Mouse (Mus musculus) liver, adult 2 months (tissue): ENCODE measurements around the gene Arhgef28. TPM values are rescaled to one million over a fixed set of nuclear protein-coding genes. Genes with fewer than 3 reads are reported as not detected.

Experiments
- DNase-seq: peaks from one replicate; pipeline ENCODE4 v3.0.0-alpha.2; 2011; ENCODE audit warnings: low read depth, low spot score; ENCODE audit errors: extremely low read depth
- H3K27ac ChIP-seq: fragments of 200-500 bp; replicated peaks from 2 replicates; pipeline ENCODE4 v1.5.1; 2012; ENCODE audit warnings: low read depth, mild to moderate bottlenecking, control low read depth, inconsistent platforms, low read length; ENCODE audit not compliant: insufficient read depth
- H3K27me3 ChIP-seq: fragments of 200-500 bp; 2 replicates; pipeline ENCODE4 v1.6.1; 2012; ENCODE audit warnings: mild to moderate bottlenecking, moderate library complexity, low read length, inconsistent platforms; ENCODE audit not compliant: control insufficient read depth, insufficient read depth
- H3K36me3 ChIP-seq: fragments of 200-500 bp; 2 replicates; pipeline ENCODE4 v1.6.1; 2012; ENCODE audit warnings: low read length, inconsistent platforms; ENCODE audit not compliant: control insufficient read depth, insufficient read depth
- H3K4me1 ChIP-seq: fragments of 200-500 bp; 2 replicates; pipeline ENCODE4 v1.6.1; 2011; ENCODE audit warnings: low read length; ENCODE audit not compliant: control insufficient read depth, insufficient read depth
- H3K4me3 ChIP-seq: fragments of 200-500 bp; 2 replicates; pipeline ENCODE4 v1.5.1; 2011; ENCODE audit warnings: low read depth, mild to moderate bottlenecking, control low read depth, low read length, moderate library complexity; ENCODE audit not compliant: insufficient read depth
- H3K79me2 ChIP-seq: fragments of 200-500 bp; 2 replicates; pipeline ENCODE4 v1.6.1; 2012; ENCODE audit warnings: inconsistent platforms, mild to moderate bottlenecking, low read length, moderate library complexity; ENCODE audit not compliant: control insufficient read depth, insufficient read depth
- H3K9ac ChIP-seq: fragments of 200-500 bp; 2 replicates; pipeline ENCODE4 v1.6.1; 2012; ENCODE audit warnings: low read depth, mild to moderate bottlenecking, control low read depth, inconsistent platforms, low read length
- CTCF ChIP-seq: fragments of 200-500 bp; IDR thresholded peaks from 2 replicates; pipeline ENCODE4 v1.5.1; 2011; ENCODE audit warnings: low read depth, low read length, control low read depth
- POLR2A ChIP-seq: fragments of 200-500 bp; IDR thresholded peaks from 2 replicates; pipeline ENCODE4 v1.6.1; 2011; ENCODE audit warnings: low read length, control low read depth; ENCODE audit not compliant: insufficient read depth; ENCODE audit errors: extremely low read depth
- WGBS: fragments of 180-500 bp; shearing (Covaris S2); methylation state at CpG from one replicate; pipeline ENCODE4 v1.1.7; 2018; 5-methylcytosine and 5-hydroxymethylcytosine counted together
- polyA plus RNA-seq: library from polyadenylated mRNA; depleted of rRNA; stranded (reverse); fragments of >200 nt; gene quantifications from 2 replicates; pipeline ENCODE4 v1.2.3, GENCODE M21; 2012
- total RNA-seq: library from RNA; depleted of rRNA; stranded (reverse); fragments of >200 nt; gene quantifications from 2 replicates; pipeline ENCODE4 v1.2.3, GENCODE M21; 2014

Gene Arhgef28
- total and polyA plus RNA-seq, 2 experiments: 0.20 to 0.37 TPM

- Histone ChIP-seq H3K27me3 (no peaks in the 10 kb centered on the region), H3K79me2 (no peaks in the 10 kb centered on the region), H3K36me3 (no peaks in the 10 kb centered on the region), H3K27ac (no peak overlapping the region), H3K4me1 (no peaks in the 10 kb centered on the region), H3K4me3 (no peak overlapping the region), H3K9ac (no peak overlapping the region)
- WGBS: 55% methylated on average over 7 of the region's 7 CpGs
- TF ChIP-seq POLR2A (no peak), CTCF (no peak)
- DNase-seq: no peak
These were observed 259.8 kb downstream of the Arhgef28 start for GRCm38 (mm10) chr13:97946422-97946821.

- TF ChIP-seq POLR2A (no peak), CTCF (no peak)
- Histone ChIP-seq H3K4me3 (no peak overlapping the region), H3K4me1 (no peaks in the 10 kb centered on the region), H3K27ac (no peak overlapping the region), H3K9ac (no peak overlapping the region), H3K79me2 (no peaks in the 10 kb centered on the region), H3K36me3 (no peaks in the 10 kb centered on the region), H3K27me3 (no peaks in the 10 kb centered on the region)
- WGBS: 90% methylated on average over 13 of the region's 13 CpGs
- no peak for DNase-seq
These were observed 264.1 kb downstream of the Arhgef28 start for GRCm38 (mm10) chr13:97941909-97942680.

GRCm38 (mm10) chr13:97941099-97941498, 265.1 kb downstream of the Arhgef28 start:
- Histone ChIP-seq H3K4me3 (no peak overlapping the region), H3K27me3 (no peaks in the 10 kb centered on the region), H3K36me3 (no peaks in the 10 kb centered on the region), H3K79me2 (no peaks in the 10 kb centered on the region), H3K4me1 (no peaks in the 10 kb centered on the region), H3K9ac (no peak overlapping the region), H3K27ac (no peak overlapping the region)
- TF ChIP-seq CTCF (no peak), POLR2A (no peak)
- DNase-seq: no peak
- WGBS: 73% methylated on average over 6 of the region's 6 CpGs

- H3K36me3 ChIP-seq: no peaks in the 10 kb centered on the region
- no peak overlapping the region for H3K27ac ChIP-seq
- H3K9ac ChIP-seq: no peak overlapping the region
- H3K27me3 ChIP-seq: no peaks in the 10 kb centered on the region
- DNase-seq: no peak
- no peak overlapping the region for H3K4me3 ChIP-seq
- no peaks in the 10 kb centered on the region for H3K4me1 ChIP-seq
- H3K79me2 ChIP-seq: no peaks in the 10 kb centered on the region
- 64% methylated on average over 15 of the region's 15 CpGs for WGBS
- TF ChIP-seq CTCF (0 out of 2 replicates have a peak, but pooled peaks have one; percentile 10), POLR2A (no peak)
These were observed 266.6 kb downstream of the Arhgef28 start for GRCm38 (mm10) chr13:97939433-97940160.

GRCm38 (mm10) chr13:97938596-97939297, 267.5 kb downstream of the Arhgef28 start:
- TF ChIP-seq POLR2A (no peak), CTCF (peak; percentile 94)
- peak; percentile 58 for DNase-seq
- no peaks in the 10 kb centered on the region for H3K4me1 ChIP-seq
- no peaks in the 10 kb centered on the region for H3K27me3 ChIP-seq
- no peaks in the 10 kb centered on the region for H3K36me3 ChIP-seq
- H3K4me3 ChIP-seq: no peak overlapping the region
- no peaks in the 10 kb centered on the region for H3K79me2 ChIP-seq
- H3K27ac ChIP-seq: no peak overlapping the region
- H3K9ac ChIP-seq: no peak overlapping the region
- WGBS: 25% methylated on average over 18 of the region's 18 CpGs
